Mouse (Mus musculus): ENCODE results near the gene Sh3rf3.

DNA sequence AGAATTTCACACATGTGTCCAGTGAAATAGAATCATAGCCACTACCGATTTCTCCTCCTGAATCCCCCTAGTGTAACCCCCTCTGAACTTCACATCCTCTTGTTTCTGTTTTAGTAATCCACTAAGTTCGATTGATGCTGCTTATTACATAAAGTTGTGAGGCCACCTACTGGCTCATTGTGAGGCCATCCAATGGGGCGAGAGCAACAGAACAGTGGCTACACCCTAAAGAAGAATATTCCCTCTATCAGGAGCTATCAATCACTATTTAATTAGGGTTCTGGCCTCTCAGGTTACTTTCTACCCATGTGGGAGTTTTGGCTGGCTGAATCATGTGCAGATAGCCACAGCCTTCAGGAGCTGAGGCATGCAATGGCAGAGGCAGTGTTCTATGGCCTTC is 182.0 kb downstream of the Sh3rf3 start:
- TF ChIP-seq CTCF (IDR thresholded peaks at IDR 0.05; ENCODE audit: low read depth) = no peak
- TF ChIP-seq EP300 (IDR thresholded peaks at IDR 0.05; ENCODE audit: low read depth) = no peak
